Mouse (Mus musculus) CH12.LX (cell line): Measurements from ENCODE around the gene Plcb1. TPM values are rescaled to one million over a fixed set of nuclear protein-coding genes. Genes with fewer than 3 reads are reported as not detected.

ENCODE experiments used
- DNase-seq: peaks from one replicate; pipeline ENCODE4 v3.0.0-alpha.2; 2013; ENCODE audit errors: extremely low read depth
- H3K27ac ChIP-seq: 2 replicates; pipeline ENCODE4 v1.5.1; 2012; ENCODE audit warnings: low read depth, mild to moderate bottlenecking, control low read depth, moderate library complexity; ENCODE audit not compliant: insufficient read depth
- H3K27me3 ChIP-seq: replicated peaks from 2 replicates; pipeline ENCODE3; 2012; ENCODE audit warnings: inconsistent platforms
- H3K36me3 ChIP-seq, 2 experiments: replicated peaks in 1 of 2; 2 replicates each; pipeline versions ENCODE3 to v1.6.1; 2012; ENCODE audit warnings: inconsistent platforms in 1 of 2, low read length in 1 of 2, mild to moderate bottlenecking in 1 of 2, mixed read lengths in 1 of 2, moderate library complexity in 1 of 2; ENCODE audit not compliant: control insufficient read depth in 1 of 2, insufficient read depth in 1 of 2
- H3K4me1 ChIP-seq, 2 experiments: 2 replicates each; pipeline ENCODE4 v1.6.1; 2012; ENCODE audit warnings: inconsistent platforms in 1 of 2, moderate library complexity in 1 of 2; ENCODE audit not compliant: insufficient read depth in 2 of 2, control insufficient read depth in 1 of 2
- H3K4me2 ChIP-seq: 2 replicates; pipeline ENCODE4 v1.6.1; 2012; ENCODE audit warnings: low read depth, mild to moderate bottlenecking, control low read depth; ENCODE audit not compliant: poor library complexity, insufficient read depth, severe bottlenecking
- H3K4me3 ChIP-seq, 3 experiments: fragments of 150-350 bp in 1 of 3; sonication (generic) in 1 of 3; replicated peaks in 1 of 3; 2 replicates each; pipeline versions ENCODE3 to v1.5.1; 2011 to 2012; ENCODE audit warnings: low read depth in 2 of 3, low read length in 2 of 3, mild to moderate bottlenecking in 2 of 3, moderate library complexity in 2 of 3, control low read depth in 1 of 3, improper control_type of control experiment in 1 of 3, inconsistent platforms in 1 of 3, mixed read lengths in 1 of 3; ENCODE audit not compliant: poor library complexity in 1 of 3
- H3K79me2 ChIP-seq: replicated peaks from 2 replicates; pipeline ENCODE4 v1.6.1; 2012; ENCODE audit warnings: mild to moderate bottlenecking, moderate library complexity; ENCODE audit not compliant: control insufficient read depth, poor library complexity, insufficient read depth, severe bottlenecking; ENCODE audit errors: extremely low read depth
- H3K9ac ChIP-seq: 2 replicates; pipeline ENCODE4 v1.6.1; 2012; ENCODE audit warnings: low read depth, mild to moderate bottlenecking, control low read depth, moderate library complexity; ENCODE audit not compliant: insufficient read depth
- H3K9me3 ChIP-seq: replicated peaks from 2 replicates; pipeline ENCODE3; 2012; ENCODE audit warnings: low read length, inconsistent platforms, mixed read lengths
- CHD1 ChIP-seq: IDR thresholded peaks from 2 replicates; pipeline ENCODE4 v1.6.1; 2012; ENCODE audit warnings: low read depth, low read length, improper control_type of control experiment, inconsistent platforms
- CTCF ChIP-seq, 2 experiments: IDR thresholded peaks in 1 of 2; conservative IDR thresholded peaks in 1 of 2; 2 replicates each; pipeline ENCODE4 v1.5.1; 2011 to 2012; ENCODE audit warnings: low read depth in 2 of 2, low read length in 2 of 2, improper control_type of control experiment in 1 of 2, inconsistent platforms in 1 of 2, mild to moderate bottlenecking in 1 of 2, moderate library complexity in 1 of 2
- ETS1 ChIP-seq: conservative IDR thresholded peaks from 2 replicates; pipeline ENCODE4 v1.6.1; 2012; ENCODE audit warnings: low read depth, mild to moderate bottlenecking, inconsistent platforms, low read length, improper control_type of control experiment, moderate library complexity
- IRF4 ChIP-seq: IDR thresholded peaks from 2 replicates; pipeline ENCODE4 v1.6.1; 2014; ENCODE audit warnings: low read depth, mild to moderate bottlenecking, inconsistent platforms, low read length, improper control_type of control experiment
- JUN ChIP-seq: IDR thresholded peaks from 2 replicates; pipeline ENCODE4 v1.6.1; 2011; ENCODE audit warnings: low read depth, mild to moderate bottlenecking, low read length, improper control_type of control experiment, moderate library complexity; ENCODE audit not compliant: insufficient read depth
- MEF2A ChIP-seq: IDR thresholded peaks from 2 replicates; pipeline ENCODE4 v1.6.1; 2014; ENCODE audit warnings: low read depth, mild to moderate bottlenecking, inconsistent platforms, low read length, improper control_type of control experiment, borderline replicate concordance
- MXI1 ChIP-seq: IDR thresholded peaks from 2 replicates; pipeline ENCODE4 v1.6.1; 2011; ENCODE audit warnings: mild to moderate bottlenecking, low read depth, low read length, improper control_type of control experiment
- MYC ChIP-seq: IDR thresholded peaks from 2 replicates; pipeline ENCODE4 v1.6.1; 2011; ENCODE audit warnings: low read depth, mild to moderate bottlenecking, improper control_type of control experiment, low read length
- NELFE ChIP-seq: IDR thresholded peaks from 2 replicates; pipeline ENCODE4 v1.6.1; 2011; ENCODE audit warnings: low read depth, low read length, improper control_type of control experiment
- POLR2AphosphoS2 ChIP-seq: IDR thresholded peaks from 2 replicates; pipeline ENCODE4 v1.6.1; 2011; ENCODE audit warnings: low read depth, low read length, improper control_type of control experiment
- RAD21 ChIP-seq: IDR thresholded peaks from 2 replicates; pipeline ENCODE4 v1.6.1; 2011; ENCODE audit warnings: low read depth, mild to moderate bottlenecking, low read length, improper control_type of control experiment, moderate library complexity
- TBP ChIP-seq: conservative IDR thresholded peaks from 2 replicates; pipeline ENCODE4 v1.6.1; 2011; ENCODE audit warnings: low read depth, low read length, improper control_type of control experiment
- TCF12 ChIP-seq: IDR thresholded peaks from 2 replicates; pipeline ENCODE4 v1.6.1; 2014; ENCODE audit warnings: low read depth, mild to moderate bottlenecking, inconsistent platforms, low read length, improper control_type of control experiment
- UBTF ChIP-seq: IDR thresholded peaks from 2 replicates; pipeline ENCODE4 v1.6.1; 2012; ENCODE audit warnings: low read depth, mild to moderate bottlenecking, inconsistent platforms, low read length, improper control_type of control experiment, moderate library complexity
- ZC3H11A ChIP-seq: IDR thresholded peaks from 2 replicates; pipeline ENCODE4 v1.6.1; 2012; ENCODE audit warnings: low read depth, mild to moderate bottlenecking, inconsistent platforms, low read length, improper control_type of control experiment
- ZMIZ1 ChIP-seq: IDR thresholded peaks from 2 replicates; pipeline ENCODE4 v1.6.1; 2012; ENCODE audit warnings: low read depth, mild to moderate bottlenecking, inconsistent platforms, low read length, improper control_type of control experiment
- dilution Hi-C: fragments of 300-500 bp; cut with MboI; formaldehyde crosslinking; loops from 2 replicates; pipeline ENCODE4 v1.14.3; 2020; ENCODE audit warnings: low sequenced_read_pairs; ENCODE audit not compliant: extremely low pct_unique_long_range_greater_than_20kb, extremely low pct_ligation_motif_present
- in situ Hi-C: fragments of 300-500 bp; cut with MboI; formaldehyde crosslinking; loops from 3 replicates; pipeline ENCODE4 v1.14.3; 2019; ENCODE audit warnings: low sequenced_read_pairs, low pct_ligation_motif_present, low pct_unique_long_range_greater_than_20kb, mixed read lengths
- polyA plus RNA-seq: library from polyadenylated mRNA; unstranded; fragments of >175 nt; gene quantifications from 2 replicates; pipeline ENCODE4 v1.2.1, GENCODE M21; 2012; ENCODE audit warnings: low read depth; ENCODE audit not compliant: insufficient read length
- total RNA-seq, 2 experiments: library from RNA; depleted of rRNA; stranded (reverse); fragments of 300-350 nt in 1 of 2; fragments of >200 nt in 1 of 2; gene quantifications; 2 replicates each; pipeline ENCODE4 v1.2.3; 2012 to 2014

Plcb1 gene
- total and polyA plus RNA-seq, 3 experiments = not detected

- Histone ChIP-seq H3K9ac (no peak overlapping the region), H3K4me3 (no peak overlapping the region), H3K4me2 (no peak overlapping the region), H3K27me3 (no peaks in the 10 kb centered on the region), H3K4me1 (no peaks in the 10 kb centered on the region), H3K9me3 (peaks cover 45% of the 10 kb centered on the region), H3K36me3 (no peaks in the 10 kb centered on the region), H3K79me2 (no peaks in the 10 kb centered on the region)
- no peak for DNase-seq
- dilution Hi-C loops = no loop called here
- TF ChIP-seq RAD21 (no peak), MYC (no peak), JUN (no peak), CTCF (conservative IDR thresholded peaks at IDR 0.05 in 1 of 2, IDR thresholded peaks at IDR 0.05 in 1 of 2; ENCODE audit: low read depth in 2 of 2, low read length in 2 of 2) (no peak), NELFE (no peak), POLR2AphosphoS2 (no peak), IRF4 (no peak), TCF12 (no peak), UBTF (no peak), ZC3H11A (no peak), TBP (no peak), CHD1 (no peak), MXI1 (no peak), ETS1 (no peak), MEF2A (no peak)
- TF ChIP-seq, all 38 proteins: peak for 0
- H3K27ac ChIP-seq = no peak overlapping the region
- in situ Hi-C loops = no loop called here
Observed at GRCm38 (mm10) chr2:135072503-135072902, 286.6 kb downstream of the Plcb1 start.

- no peak overlapping the region for H3K27ac ChIP-seq
- H3K9me3 ChIP-seq = peaks cover 43% of the 10 kb centered on the region
- DNase-seq = no peak
- in situ Hi-C loops (no loop called here), dilution Hi-C loops (no loop called here)
- H3K36me3 ChIP-seq = no peaks in the 10 kb centered on the region
- H3K27me3 ChIP-seq = no peaks in the 10 kb centered on the region
- no peaks in the 10 kb centered on the region for H3K79me2 ChIP-seq
- H3K4me3 ChIP-seq = no peak overlapping the region
- no peak overlapping the region for H3K4me2 ChIP-seq
- H3K4me1 ChIP-seq = no peaks in the 10 kb centered on the region
- TF ChIP-seq ZMIZ1 = no peak
- TF ChIP-seq, all 38 proteins: peak for 0
- no peak overlapping the region for H3K9ac ChIP-seq
Observed at GRCm38 (mm10) chr2:135073014-135073413, 287.1 kb downstream of the Plcb1 start.
